Mouse (Mus musculus) forebrain, embryonic 16.5 days (tissue): Measurements from ENCODE around the gene Crb1. TPM values are rescaled to one million over a fixed set of nuclear protein-coding genes. Genes with fewer than 3 reads are reported as not detected.

ENCODE experiments used
- ATAC-seq: fragments of 200-750 bp; cut with Nextera tagmentation; 2 replicates; pipeline ENCODE4 v1.8.0; 2017; ENCODE audit warnings: mild to moderate bottlenecking, moderate library complexity
- H3K27ac ChIP-seq: fragments of 300-500 bp; sonication (generic); 2 replicates; pipeline ENCODE4 v1.5.1; 2014; ENCODE audit warnings: low read length, control low read depth
- H3K27me3 ChIP-seq: fragments of 300-500 bp; sonication (generic); replicated peaks from 2 replicates; pipeline ENCODE4 v1.6.1; 2014; ENCODE audit warnings: low read length; ENCODE audit not compliant: control insufficient read depth, insufficient read depth
- H3K36me3 ChIP-seq: fragments of 300-500 bp; sonication (generic); 2 replicates; pipeline ENCODE4 v1.6.1; 2014; ENCODE audit not compliant: control insufficient read depth, insufficient read depth
- H3K4me1 ChIP-seq: fragments of 300-500 bp; sonication (generic); replicated peaks from 2 replicates; pipeline ENCODE4 v1.6.1; 2014; ENCODE audit warnings: low read length; ENCODE audit not compliant: control insufficient read depth, insufficient read depth
- H3K4me2 ChIP-seq: fragments of 300-500 bp; sonication (generic); 2 replicates; pipeline ENCODE4 v1.6.1; 2014; ENCODE audit warnings: mild to moderate bottlenecking, low read length, control low read depth
- H3K4me3 ChIP-seq: fragments of 300-500 bp; sonication (generic); replicated peaks from 2 replicates; pipeline ENCODE4 v1.5.1; 2014; ENCODE audit warnings: mild to moderate bottlenecking, low read length, control low read depth
- H3K9ac ChIP-seq: fragments of 300-500 bp; sonication (generic); replicated peaks from 2 replicates; pipeline ENCODE4 v1.6.1; 2014; ENCODE audit warnings: low read depth, low read length, control low read depth
- H3K9me3 ChIP-seq: fragments of 300-500 bp; sonication (generic); 2 replicates; pipeline ENCODE4 v1.6.1; 2016; ENCODE audit warnings: low read length; ENCODE audit not compliant: control insufficient read depth
- WGBS: fragments of 180-500 bp; shearing (Covaris S2); extraction: QIAGEN DNeasy Blood & Tissue Kit; methylation state at CpG from one replicate; pipeline ENCODE4 v1.1.7; 2014; 5-methylcytosine and 5-hydroxymethylcytosine counted together
- polyA plus RNA-seq: library from polyadenylated mRNA; unstranded; fragments of >200 nt; fragmentation: Nextera tagmentation; extraction: Ambion mirVana; gene quantifications from 2 replicates; pipeline ENCODE4 v1.2.1, GENCODE M21; 2015

Gene Crb1
- polyA plus RNA-seq, 1 experiment from 2014 or later: 1.1 TPM

DNA sequence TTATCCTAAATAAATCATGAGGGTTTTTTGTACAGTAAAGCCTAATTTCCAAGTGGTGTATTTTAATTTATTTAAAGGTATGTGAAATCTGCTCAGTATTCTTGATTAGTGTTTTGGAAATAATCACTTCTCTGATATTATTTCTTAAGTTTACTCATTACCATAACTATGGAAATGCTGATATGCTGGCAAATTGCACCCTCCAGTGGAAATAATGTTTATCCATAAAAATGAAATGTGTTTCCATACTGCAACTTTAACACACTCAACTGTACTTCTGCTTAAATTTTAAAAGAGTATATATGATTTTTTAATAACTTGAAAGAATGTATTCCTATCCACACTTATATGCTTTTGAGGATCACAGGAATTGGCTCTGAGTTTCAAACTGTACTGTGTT, 28.9 kb upstream of the Crb1 start:
- H3K36me3 ChIP-seq: no peaks in the 10 kb centered on the region
- no peaks in the 10 kb centered on the region for H3K4me1 ChIP-seq
- ATAC-seq: no peak
- no peak overlapping the region for H3K9ac ChIP-seq
- no peaks in the 10 kb centered on the region for H3K9me3 ChIP-seq
- H3K27ac ChIP-seq: no peak overlapping the region
- no peaks in the 10 kb centered on the region for H3K27me3 ChIP-seq
- no peak overlapping the region for H3K4me2 ChIP-seq
- no peak overlapping the region for H3K4me3 ChIP-seq

DNA sequence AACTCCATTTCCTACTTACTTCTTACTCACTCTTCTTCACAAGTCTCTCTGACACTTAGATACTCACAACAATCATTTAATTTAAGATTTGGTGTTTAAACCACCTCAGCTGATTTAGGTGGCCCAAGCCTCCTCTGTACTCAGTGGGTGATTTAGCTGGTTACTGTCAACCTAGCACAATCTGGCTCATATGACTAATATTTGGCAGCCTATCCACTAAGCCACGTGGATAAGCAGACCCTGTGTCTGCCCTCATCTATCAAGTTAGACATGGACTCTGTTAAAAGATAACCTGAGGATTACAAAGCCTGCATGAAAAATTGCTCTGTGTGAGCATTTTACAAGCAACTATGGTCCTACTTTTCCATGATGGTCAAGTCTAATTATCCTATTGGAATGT, 19.7 kb upstream of the Crb1 start:
- H3K4me1 ChIP-seq: no peaks in the 10 kb centered on the region
- H3K27me3 ChIP-seq: no peaks in the 10 kb centered on the region
- H3K27ac ChIP-seq: no peak overlapping the region
- H3K9ac ChIP-seq: no peak overlapping the region
- no peak overlapping the region for H3K4me2 ChIP-seq
- H3K9me3 ChIP-seq: no peaks in the 10 kb centered on the region
- no peaks in the 10 kb centered on the region for H3K36me3 ChIP-seq
- H3K4me3 ChIP-seq: no peak overlapping the region
- 69% methylated on average over 1 of the region's 1 CpGs for WGBS
- no peak for ATAC-seq

DNA sequence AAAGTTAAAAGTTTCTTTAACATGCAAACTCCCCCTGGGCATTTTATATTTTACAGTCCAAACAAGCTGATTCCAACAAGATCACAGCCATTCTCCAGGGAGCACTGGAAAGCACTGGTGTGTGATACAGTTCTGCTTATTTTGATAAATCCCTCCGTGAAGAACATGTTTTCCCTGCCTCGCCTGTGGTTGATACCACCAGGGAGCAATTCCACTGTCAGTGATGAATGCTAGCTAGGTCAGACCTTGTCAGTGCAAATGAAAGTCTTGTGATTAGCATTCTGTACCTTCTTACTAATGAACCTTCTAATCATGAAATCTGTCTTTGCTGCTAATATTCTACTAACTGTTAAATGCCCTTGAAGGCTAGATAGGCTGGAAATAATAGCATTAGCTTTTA, 14.8 kb upstream of the Crb1 start:
- H3K27ac ChIP-seq: no peak overlapping the region
- WGBS: 44% methylated on average over 2 of the region's 2 CpGs
- no peaks in the 10 kb centered on the region for H3K27me3 ChIP-seq
- no peak overlapping the region for H3K4me2 ChIP-seq
- no peak overlapping the region for H3K4me3 ChIP-seq
- no peaks in the 10 kb centered on the region for H3K4me1 ChIP-seq
- H3K9me3 ChIP-seq: no peaks in the 10 kb centered on the region
- ATAC-seq: no peak
- H3K9ac ChIP-seq: no peak overlapping the region
- H3K36me3 ChIP-seq: no peaks in the 10 kb centered on the region

DNA sequence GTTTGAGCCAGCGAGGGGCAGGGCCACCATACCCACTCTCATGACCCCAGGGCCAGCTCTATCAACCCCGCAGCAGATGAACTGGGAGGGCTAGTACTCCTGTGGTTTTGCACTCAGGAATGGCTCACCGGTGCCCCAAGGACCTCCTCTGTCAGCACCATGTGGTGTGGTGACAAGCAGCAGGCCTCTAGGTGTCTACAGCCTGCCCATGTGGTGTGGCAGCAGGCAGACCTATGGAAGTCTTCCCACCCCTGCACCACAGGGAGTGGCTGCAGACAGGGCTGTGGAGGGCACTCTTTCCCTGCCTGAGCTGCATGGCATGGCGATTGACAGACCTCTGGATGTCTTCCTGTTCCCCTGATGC, 2.7 kb upstream of the Crb1 start:
- 40% methylated on average over 4 of the region's 4 CpGs for WGBS

DNA sequence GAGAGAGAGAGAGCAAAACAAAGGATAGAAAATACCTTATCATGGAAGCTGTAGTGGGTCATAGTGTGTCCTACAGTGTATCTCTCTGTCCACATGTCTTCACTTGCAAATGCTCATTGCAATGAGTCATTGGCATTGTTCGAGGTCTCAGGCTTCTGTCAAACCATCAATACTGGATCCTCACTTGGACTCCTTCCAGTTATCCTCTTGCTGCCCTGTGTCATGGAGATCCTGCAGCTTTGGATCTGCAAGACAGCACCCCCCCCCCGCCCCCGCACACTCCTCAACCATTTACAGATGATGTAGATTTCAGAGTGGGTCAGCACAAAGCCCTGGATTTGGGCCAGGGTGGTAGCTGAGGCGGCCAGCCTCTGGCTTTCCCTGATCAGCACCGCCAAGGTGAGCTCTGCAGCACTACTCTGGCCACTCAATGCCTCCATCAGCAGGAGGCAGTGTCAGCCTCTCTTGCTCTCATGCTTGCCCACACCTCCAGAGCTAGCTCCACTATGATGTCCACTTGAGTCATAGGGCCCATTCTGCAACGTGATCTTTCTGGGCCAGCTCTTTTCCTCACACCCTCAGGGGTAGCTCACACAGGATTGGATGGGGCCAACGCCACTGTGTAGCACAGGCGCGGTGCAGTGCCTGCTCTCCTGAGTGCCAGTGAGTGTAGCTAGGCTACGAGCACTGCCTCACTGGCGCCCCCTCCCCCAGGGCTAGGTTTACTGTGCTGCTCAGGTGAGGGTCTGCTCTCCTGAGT, 2.1 kb upstream of the Crb1 start:
- no peak overlapping the region for H3K9ac ChIP-seq
- H3K4me3 ChIP-seq: no peak overlapping the region
- peak; percentile 27; the same call in 1 of the 2 replicates for ATAC-seq
- H3K27ac ChIP-seq: no peak overlapping the region
- H3K9me3 ChIP-seq: no peaks in the 10 kb centered on the region
- 23% methylated on average over 11 of the region's 11 CpGs for WGBS
- peaks cover 10% of the 10 kb centered on the region for H3K4me1 ChIP-seq
- H3K4me2 ChIP-seq: no peak overlapping the region
- no peaks in the 10 kb centered on the region for H3K27me3 ChIP-seq
- no peaks in the 10 kb centered on the region for H3K36me3 ChIP-seq

More for the DNA sequence above, 2.7 kb upstream of the Crb1 start:
- no peak overlapping the region for H3K27ac ChIP-seq
- no peaks in the 10 kb centered on the region for H3K27me3 ChIP-seq
- H3K9me3 ChIP-seq: no peaks in the 10 kb centered on the region
- H3K36me3 ChIP-seq: no peaks in the 10 kb centered on the region
- peaks cover 10% of the 10 kb centered on the region for H3K4me1 ChIP-seq
- no peak overlapping the region for H3K9ac ChIP-seq
- no peak overlapping the region for H3K4me2 ChIP-seq
- ATAC-seq: 0 out of 2 replicates have a peak, but pooled peaks have one; percentile 9
- no peak overlapping the region for H3K4me3 ChIP-seq

DNA sequence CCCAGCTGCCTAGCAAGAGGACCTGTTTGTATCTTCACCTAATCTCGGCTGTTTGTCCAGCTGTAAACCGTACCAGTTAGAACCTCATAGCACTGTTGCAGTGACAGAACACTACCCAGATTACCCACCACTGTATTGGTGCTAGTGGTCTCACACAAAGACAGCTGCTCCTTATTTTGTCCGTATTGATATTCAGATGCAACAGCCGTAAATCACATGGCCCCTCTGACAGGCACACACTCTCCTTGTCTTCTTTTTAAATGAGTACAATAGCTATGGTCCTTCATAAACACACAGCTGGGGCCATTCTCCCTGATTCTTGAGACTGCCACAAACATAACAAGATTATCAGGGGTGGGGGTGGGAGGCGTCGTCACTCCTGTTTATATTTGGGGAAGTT, 1.0 kb downstream of the Crb1 start:
- Histone ChIP-seq H3K27me3 (no peaks in the 10 kb centered on the region), H3K27ac (no peak overlapping the region), H3K4me1 (peaks cover 10% of the 10 kb centered on the region), H3K9me3 (no peaks in the 10 kb centered on the region), H3K4me3 (peak overlapping the region; percentile 22), H3K9ac (no peak overlapping the region; the same call in 1 of the 2 replicates), H3K36me3 (no peaks in the 10 kb centered on the region), H3K4me2 (peak overlapping the region; percentile 39)
- 7% methylated on average over 6 of the region's 6 CpGs for WGBS
- ATAC-seq: peak; percentile 75

DNA sequence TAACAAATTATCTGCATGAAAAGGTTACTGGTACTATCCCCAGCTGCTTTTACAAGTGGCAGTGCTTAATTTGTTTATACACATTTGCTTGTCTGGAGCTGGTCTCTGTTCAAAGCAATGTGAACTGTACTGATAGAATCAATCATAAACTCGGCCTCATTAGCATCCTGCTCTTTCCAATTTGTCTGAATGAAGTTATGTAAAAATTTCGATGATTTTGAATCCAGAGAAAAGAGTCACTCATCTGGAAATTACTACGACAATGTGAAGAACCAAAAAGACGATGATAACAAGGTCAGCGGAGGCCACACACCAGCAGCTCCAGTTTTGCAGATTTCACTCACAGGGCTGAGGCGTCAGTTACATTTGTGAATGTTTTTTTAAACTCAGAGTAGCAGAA, 5.6 kb downstream of the Crb1 start:
- Histone ChIP-seq H3K4me2 (no peak overlapping the region), H3K27me3 (no peaks in the 10 kb centered on the region), H3K4me3 (no peak overlapping the region), H3K9me3 (no peaks in the 10 kb centered on the region), H3K4me1 (peaks cover 5% of the 10 kb centered on the region), H3K27ac (no peak overlapping the region), H3K9ac (no peak overlapping the region), H3K36me3 (no peaks in the 10 kb centered on the region)
- WGBS: 65% methylated on average over 6 of the region's 6 CpGs
- ATAC-seq: no peak

DNA sequence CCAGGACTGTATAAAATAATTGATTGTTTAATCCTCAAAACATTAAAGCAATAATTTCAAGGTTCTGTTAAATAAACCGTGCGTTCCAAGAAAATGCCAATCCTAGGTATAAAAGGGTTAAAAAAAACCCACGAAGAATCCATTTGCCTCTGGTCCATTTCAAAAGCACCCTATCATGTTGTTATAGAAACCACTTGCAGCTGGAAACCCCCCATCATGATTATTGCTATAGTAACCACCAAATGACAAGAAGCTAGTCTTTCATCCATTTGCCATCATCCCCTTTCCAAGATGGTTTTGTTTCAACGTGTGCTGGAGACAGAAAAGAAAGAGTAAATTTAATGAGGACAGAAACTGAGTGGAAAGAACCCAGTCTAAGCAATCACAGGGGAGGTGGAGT, 28.3 kb downstream of the Crb1 start:
- ATAC-seq: no peak
- H3K9me3 ChIP-seq: no peaks in the 10 kb centered on the region
- H3K4me2 ChIP-seq: no peak overlapping the region
- no peaks in the 10 kb centered on the region for H3K27me3 ChIP-seq
- H3K4me3 ChIP-seq: no peak overlapping the region
- H3K36me3 ChIP-seq: no peaks in the 10 kb centered on the region
- H3K27ac ChIP-seq: no peak overlapping the region
- H3K4me1 ChIP-seq: peaks cover 17% of the 10 kb centered on the region
- no peak overlapping the region for H3K9ac ChIP-seq
- 28% methylated on average over 4 of the region's 4 CpGs for WGBS

DNA sequence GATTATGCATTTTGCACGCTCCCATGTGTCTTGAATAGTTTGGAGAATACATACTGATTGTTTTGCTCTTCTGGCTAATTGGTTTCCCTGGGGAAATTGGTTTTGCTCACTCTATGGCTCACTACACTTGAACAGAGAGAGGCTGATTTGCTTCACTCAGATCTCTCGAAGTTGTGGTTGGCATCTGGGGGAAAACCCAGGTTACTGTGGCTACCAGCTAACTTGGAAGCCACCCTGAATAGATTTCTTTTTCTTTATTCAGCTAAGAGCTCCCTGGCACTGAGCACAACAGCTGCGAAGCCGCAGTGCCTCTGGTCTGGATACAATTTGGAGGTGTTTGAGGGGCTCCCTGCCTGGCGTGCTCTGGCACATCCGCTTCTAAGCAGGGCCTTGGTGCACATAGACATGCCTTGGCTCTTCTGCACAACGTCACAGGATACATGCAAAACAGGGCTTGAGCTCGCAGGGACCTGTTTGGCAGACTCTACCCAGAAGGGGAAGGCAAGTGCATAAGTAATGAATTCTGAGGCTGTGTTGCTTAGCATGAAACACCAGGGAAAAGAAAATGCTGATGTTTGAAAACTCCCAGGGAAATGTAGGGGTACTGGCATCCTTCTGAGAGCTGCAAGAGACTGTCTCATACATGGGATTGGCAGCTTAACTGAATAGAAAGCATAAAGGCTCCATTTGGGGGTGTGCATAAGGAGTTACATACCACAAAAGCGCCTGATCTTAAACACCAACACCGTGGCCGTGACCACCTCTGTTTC, 30.1 kb downstream of the Crb1 start:
- peak overlapping the region; percentile 20; the same call in 1 of the 2 replicates for H3K4me2 ChIP-seq
- no peak overlapping the region for H3K9ac ChIP-seq

More for the DNA sequence above, 30.1 kb downstream of the Crb1 start:
- Histone ChIP-seq H3K27ac (peak overlapping the region; percentile 78), H3K27me3 (no peaks in the 10 kb centered on the region), H3K4me3 (no peak overlapping the region), H3K4me1 (peaks cover 17% of the 10 kb centered on the region), H3K9me3 (no peaks in the 10 kb centered on the region), H3K36me3 (no peaks in the 10 kb centered on the region)
- WGBS: 15% methylated on average over 11 of the region's 11 CpGs
- peak; percentile 96 for ATAC-seq
